Mouse (Mus musculus) liver, adult 2 months (tissue): ENCODE results near the gene Ppp3ca. TPM values are rescaled to one million over a fixed set of nuclear protein-coding genes. Genes with fewer than 3 reads are reported as not detected.
"Not testable (repeated sequence)": the region's sequence is repeated elsewhere in the genome, so short reads cannot be mapped to it uniquely, and the experiment has no call there.

Experiments used
- DNase-seq: peaks from one replicate; pipeline ENCODE4 v3.0.0-alpha.2; 2011; ENCODE audit warnings: low read depth, low spot score; ENCODE audit errors: extremely low read depth
- H3K27ac ChIP-seq: fragments of 200-500 bp; replicated peaks from 2 replicates; pipeline ENCODE4 v1.5.1; 2012; ENCODE audit warnings: low read depth, mild to moderate bottlenecking, control low read depth, inconsistent platforms, low read length; ENCODE audit not compliant: insufficient read depth
- H3K27me3 ChIP-seq: fragments of 200-500 bp; 2 replicates; pipeline ENCODE4 v1.6.1; 2012; ENCODE audit warnings: mild to moderate bottlenecking, moderate library complexity, low read length, inconsistent platforms; ENCODE audit not compliant: control insufficient read depth, insufficient read depth
- H3K36me3 ChIP-seq: fragments of 200-500 bp; 2 replicates; pipeline ENCODE4 v1.6.1; 2012; ENCODE audit warnings: low read length, inconsistent platforms; ENCODE audit not compliant: control insufficient read depth, insufficient read depth
- H3K4me1 ChIP-seq: fragments of 200-500 bp; 2 replicates; pipeline ENCODE4 v1.6.1; 2011; ENCODE audit warnings: low read length; ENCODE audit not compliant: control insufficient read depth, insufficient read depth
- H3K4me3 ChIP-seq: fragments of 200-500 bp; 2 replicates; pipeline ENCODE4 v1.5.1; 2011; ENCODE audit warnings: low read depth, mild to moderate bottlenecking, control low read depth, low read length, moderate library complexity; ENCODE audit not compliant: insufficient read depth
- H3K79me2 ChIP-seq: fragments of 200-500 bp; 2 replicates; pipeline ENCODE4 v1.6.1; 2012; ENCODE audit warnings: inconsistent platforms, mild to moderate bottlenecking, low read length, moderate library complexity; ENCODE audit not compliant: control insufficient read depth, insufficient read depth
- H3K9ac ChIP-seq: fragments of 200-500 bp; 2 replicates; pipeline ENCODE4 v1.6.1; 2012; ENCODE audit warnings: low read depth, mild to moderate bottlenecking, control low read depth, inconsistent platforms, low read length
- CTCF ChIP-seq: fragments of 200-500 bp; IDR thresholded peaks from 2 replicates; pipeline ENCODE4 v1.5.1; 2011; ENCODE audit warnings: low read depth, low read length, control low read depth
- POLR2A ChIP-seq: fragments of 200-500 bp; IDR thresholded peaks from 2 replicates; pipeline ENCODE4 v1.6.1; 2011; ENCODE audit warnings: low read length, control low read depth; ENCODE audit not compliant: insufficient read depth; ENCODE audit errors: extremely low read depth
- WGBS: fragments of 180-500 bp; shearing (Covaris S2); methylation state at CpG from one replicate; pipeline ENCODE4 v1.1.7; 2018; 5-methylcytosine and 5-hydroxymethylcytosine counted together
- polyA plus RNA-seq: library from polyadenylated mRNA; depleted of rRNA; stranded (reverse); fragments of >200 nt; gene quantifications from 2 replicates; pipeline ENCODE4 v1.2.3, GENCODE M21; 2012
- total RNA-seq: library from RNA; depleted of rRNA; stranded (reverse); fragments of >200 nt; gene quantifications from 2 replicates; pipeline ENCODE4 v1.2.3, GENCODE M21; 2014

Gene Ppp3ca
- total and polyA plus RNA-seq, 2 experiments = 9.8 to 23.0 TPM

DNA sequence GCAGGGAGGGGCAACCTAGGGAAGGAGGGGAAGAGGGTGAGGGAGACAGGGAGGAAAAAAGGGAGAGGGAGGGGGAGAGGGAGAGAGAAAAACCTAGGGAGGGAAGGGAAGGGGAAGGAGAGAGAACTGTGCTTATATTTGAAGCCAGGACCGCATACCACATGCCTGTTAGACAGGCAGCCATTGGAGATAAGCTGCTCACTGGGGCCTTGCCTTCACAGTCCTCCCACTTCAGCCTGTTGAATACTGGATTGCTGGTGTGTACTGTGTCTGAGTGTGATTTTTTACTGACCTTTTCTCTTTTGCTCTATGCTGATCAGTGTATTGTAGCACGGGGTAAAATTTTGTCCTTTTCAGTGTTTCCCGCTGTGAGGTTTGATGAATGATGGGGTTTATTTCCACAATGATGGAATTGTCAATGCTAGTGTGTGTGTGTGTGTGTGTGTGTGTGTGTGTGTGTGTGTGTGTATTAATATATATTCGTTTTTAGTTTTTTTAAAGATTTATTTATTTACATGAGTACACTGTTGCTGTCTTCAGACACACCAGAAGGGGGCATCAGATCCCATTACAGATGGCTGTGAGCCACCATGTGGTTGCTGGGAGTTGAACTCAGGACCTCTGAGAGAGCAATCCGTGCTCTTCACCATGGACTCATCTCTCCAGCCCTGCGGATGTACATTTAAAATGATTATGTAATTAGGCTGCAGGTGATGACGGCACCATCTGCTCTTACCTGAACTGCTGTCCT is 20.0 kb downstream of the Ppp3ca start:
- no peak for DNase-seq
- Histone ChIP-seq H3K36me3 (no peaks in the 10 kb centered on the region), H3K79me2 (peaks cover 36% of the 10 kb centered on the region; the same call in 1 of the 2 replicates), H3K27me3 (no peaks in the 10 kb centered on the region), H3K27ac (no peak overlapping the region), H3K4me3 (no peak overlapping the region), H3K4me1 (peaks cover 3% of the 10 kb centered on the region), H3K9ac (no peak overlapping the region)
- 92% methylated on average over 7 of the region's 7 CpGs for WGBS
- no peak for TF ChIP-seq CTCF
- TF ChIP-seq POLR2A = no peak

DNA sequence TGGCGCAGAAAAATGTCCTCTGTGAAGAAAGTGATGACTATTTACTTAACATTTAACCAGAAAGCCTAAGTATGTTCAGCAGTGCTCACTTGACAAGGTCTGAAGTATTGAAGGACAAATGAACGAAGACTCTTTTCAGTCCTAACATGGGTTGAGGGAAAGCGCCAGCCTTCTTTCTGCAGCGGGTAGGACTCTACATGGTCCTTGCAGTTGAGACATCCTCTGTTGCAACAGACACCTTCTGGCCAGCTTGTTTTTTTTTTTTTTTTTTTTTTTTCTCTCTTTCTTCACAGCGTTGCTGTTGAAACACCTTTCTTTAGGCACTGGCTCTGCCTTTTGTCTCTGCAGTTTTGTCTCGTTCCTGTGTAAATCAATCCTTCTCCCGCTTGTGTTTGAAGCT is 22.1 kb downstream of the Ppp3ca start:
- Histone ChIP-seq H3K36me3 (no peaks in the 10 kb centered on the region), H3K4me3 (no peak overlapping the region), H3K27ac (no peak overlapping the region), H3K27me3 (no peaks in the 10 kb centered on the region), H3K4me1 (peaks cover 3% of the 10 kb centered on the region), H3K79me2 (peaks cover 36% of the 10 kb centered on the region; the same call in 1 of the 2 replicates), H3K9ac (no peak overlapping the region)
- no peak for TF ChIP-seq CTCF
- no peak for TF ChIP-seq POLR2A
- DNase-seq = peak; percentile 64
- 42% methylated on average over 7 of the region's 7 CpGs for WGBS

DNA sequence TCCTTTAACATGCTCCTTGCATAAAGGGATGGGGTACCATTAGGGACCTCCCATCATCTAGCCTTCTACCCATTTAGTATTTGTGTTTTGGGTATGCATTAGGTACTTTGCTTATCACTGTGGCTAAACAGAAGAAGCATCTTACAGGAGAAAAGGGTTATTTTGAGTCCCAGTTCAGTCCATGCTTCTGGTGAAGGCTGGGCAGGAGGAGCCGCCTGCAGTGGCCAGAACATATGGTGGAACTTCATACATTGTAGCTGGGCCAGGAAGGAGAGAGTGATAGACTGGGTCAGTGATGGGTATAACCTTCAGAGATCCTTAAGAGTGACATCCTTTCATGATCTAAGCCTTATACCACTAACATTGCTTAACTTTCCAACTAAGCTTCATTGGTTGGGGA is 23.6 kb downstream of the Ppp3ca start:
- Histone ChIP-seq H3K27ac (no peak overlapping the region), H3K36me3 (no peaks in the 10 kb centered on the region), H3K4me1 (peaks cover 10% of the 10 kb centered on the region), H3K79me2 (peaks cover 27% of the 10 kb centered on the region; the same call in 1 of the 2 replicates), H3K27me3 (no peaks in the 10 kb centered on the region), H3K4me3 (no peak overlapping the region), H3K9ac (no peak overlapping the region)
- no peak for TF ChIP-seq CTCF
- TF ChIP-seq POLR2A = no peak
- no peak for DNase-seq
- WGBS = 97% methylated on average over 1 of the region's 1 CpGs

DNA sequence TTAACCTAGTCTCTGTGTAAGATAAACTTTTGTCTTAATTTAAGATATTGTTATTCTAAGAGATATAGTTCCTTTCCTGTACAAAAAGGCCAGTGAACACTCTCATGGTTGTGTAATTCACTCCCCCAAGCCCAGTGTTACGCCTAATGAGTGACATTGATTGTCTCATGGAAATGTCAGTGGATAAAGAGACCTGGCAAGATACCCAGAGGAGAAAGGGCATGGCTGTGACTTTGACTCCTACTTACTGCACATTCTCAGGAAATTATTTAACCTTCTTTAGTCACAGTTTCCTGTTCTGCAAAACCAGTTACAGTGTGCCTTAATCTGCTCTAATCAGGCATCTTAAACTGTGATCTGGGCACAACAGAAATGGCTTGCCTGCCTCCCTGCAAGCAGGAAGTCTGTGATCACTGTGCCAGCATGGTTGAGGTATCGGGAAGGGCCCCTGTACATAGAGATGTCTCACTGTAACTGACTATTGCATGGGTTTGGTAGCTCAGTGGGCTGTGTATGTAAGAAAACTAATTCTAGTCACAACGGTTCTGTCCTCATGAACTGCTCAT is 27.8 kb downstream of the Ppp3ca start:
- Histone ChIP-seq H3K36me3 (no peaks in the 10 kb centered on the region), H3K4me1 (peaks cover 11% of the 10 kb centered on the region), H3K4me3 (no peak overlapping the region), H3K27me3 (no peaks in the 10 kb centered on the region), H3K79me2 (peaks cover 36% of the 10 kb centered on the region), H3K9ac (no peak overlapping the region), H3K27ac (0 out of 2 replicates have a peak overlapping the region, but pooled peaks have one; percentile 11)
- peak; percentile 83 for DNase-seq
- no peak for TF ChIP-seq POLR2A
- no peak for TF ChIP-seq CTCF
- 30% methylated on average over 3 of the region's 3 CpGs for WGBS

DNA sequence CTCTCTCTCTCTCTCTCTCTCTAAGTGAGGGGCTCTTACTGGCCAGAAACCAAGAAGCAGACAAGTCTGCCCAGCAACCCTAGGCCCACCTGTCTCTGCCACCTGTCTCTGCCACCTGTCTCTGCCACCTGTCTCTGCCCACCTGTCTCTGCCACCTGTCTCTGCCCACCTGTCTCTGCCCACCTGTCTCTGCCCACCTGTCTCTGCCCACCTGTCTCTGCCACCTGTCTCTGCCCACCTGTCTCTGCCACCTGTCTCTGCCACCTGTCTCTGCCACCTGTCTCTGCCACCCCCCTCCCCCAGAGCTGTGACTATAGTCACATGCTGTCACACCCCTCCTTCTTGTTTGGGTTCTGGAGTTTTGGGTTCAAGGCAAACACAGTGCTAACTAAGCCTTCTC is 29.8 kb downstream of the Ppp3ca start:
- H3K36me3 ChIP-seq, H3K27me3 ChIP-seq, DNase-seq, H3K9ac ChIP-seq, H3K4me3 ChIP-seq, H3K27ac ChIP-seq: not testable (repeated sequence)
- H3K4me1 ChIP-seq = peaks cover 11% of the 10 kb centered on the region
- H3K79me2 ChIP-seq = peaks cover 26% of the 10 kb centered on the region

DNA sequence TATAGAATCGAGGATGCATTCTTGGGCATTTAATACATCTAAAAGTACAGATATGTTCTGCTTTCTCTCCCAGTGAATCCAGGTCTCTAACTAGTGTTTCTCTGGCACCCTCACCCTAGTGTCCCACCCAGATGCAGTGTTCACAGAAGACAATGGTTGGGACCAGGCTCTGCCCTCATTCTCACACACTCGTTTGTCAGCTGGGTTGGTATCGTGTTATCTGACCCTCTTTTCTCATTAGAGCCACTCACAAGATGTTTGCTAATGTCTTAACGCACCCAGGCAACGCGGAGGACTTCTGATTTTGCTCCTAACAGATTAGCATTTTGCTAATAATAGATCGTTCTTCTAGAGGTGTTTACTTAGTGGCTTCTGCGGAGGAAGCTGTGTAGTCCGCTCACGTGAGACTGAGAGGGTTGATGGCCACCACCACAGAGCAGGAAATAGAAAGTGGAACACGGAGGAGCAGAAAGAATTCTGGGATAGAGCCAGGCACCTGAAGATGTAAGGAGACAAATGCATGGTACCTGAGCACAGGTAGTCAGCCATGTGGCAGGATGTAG is 30.6 kb downstream of the Ppp3ca start:
- peaks cover 14% of the 10 kb centered on the region for H3K4me1 ChIP-seq
- no peak overlapping the region for H3K9ac ChIP-seq
- WGBS = 19% methylated on average over 11 of the region's 11 CpGs
- H3K36me3 ChIP-seq = no peaks in the 10 kb centered on the region
- H3K4me3 ChIP-seq = no peak overlapping the region
- DNase-seq = no peak
- no peak overlapping the region for H3K27ac ChIP-seq
- TF ChIP-seq POLR2A = no peak
- no peak for TF ChIP-seq CTCF
- peaks cover 31% of the 10 kb centered on the region for H3K79me2 ChIP-seq
- no peaks in the 10 kb centered on the region for H3K27me3 ChIP-seq
